Mouse (Mus musculus): ENCODE results near the gene Stab1. TPM values are rescaled to one million over a fixed set of nuclear protein-coding genes. Genes with fewer than 3 reads are reported as not detected.

Gene Stab1
- polyA plus RNA-seq (2015; fragmentation: Nextera tagmentation; extraction: Ambion mirVana) = 18.5 and 19.2 TPM in 2 replicates

- no peak for DNase-seq
- peak within 1 kb of the TSS; percentile 29 for H3K27ac ChIP-seq
- peaks cover 64% of the 10 kb centered on the region for H3K4me1 ChIP-seq (replicated peaks)
- ATAC-seq (ENCODE audit: low read depth) = no peak
- H3K36me3 ChIP-seq = peaks cover 33% of the 10 kb centered on the region
- peaks cover 25% of the 10 kb centered on the region for H3K27me3 ChIP-seq
- 10% methylated on average over 10 of the region's 10 CpGs for WGBS (ENCODE audit: insufficient replicate concordance)
- peak within 1 kb of the TSS; percentile 26; the same call in 1 of the 2 replicates for H3K4me2 ChIP-seq
- no peaks in the 10 kb centered on the region for H3K9me3 ChIP-seq (replicated peaks)
- H3K9ac ChIP-seq = peak within 1 kb of the TSS; percentile 27; the same call in 1 of the 2 replicates
- peak within 1 kb of the TSS; percentile 32 for H3K4me3 ChIP-seq (replicated peaks)
These were observed at the start of gene Stab1 for GRCm38 (mm10) chr14:31168425-31168824. TSS of gene Stab1 (minus strand) at chr14:31168641.

GRCm38 (mm10) chr14:31217666-31218065 is 49.2 kb upstream of the Stab1 start, which contains the start of gene Sema3g:
TSS of gene Sema3g (plus strand) at chr14:31217860.
- H3K9ac ChIP-seq = peak within 1 kb of the TSS; percentile 5; the same call in 1 of the 2 replicates

GRCm38 (mm10) chr14:31216846-31217245 is 48.4 kb upstream of the Stab1 start, which contains the start of gene Nisch:
TSS of gene Nisch (minus strand) at chr14:31216946.
- Histone ChIP-seq H3K4me3 (replicated peaks) (no peak within 1 kb of the TSS), H3K27ac (no peak within 1 kb of the TSS), H3K9me3 (replicated peaks) (no peaks in the 10 kb centered on the region), H3K4me1 (replicated peaks) (peaks cover 28% of the 10 kb centered on the region), H3K4me2 (0 out of 2 replicates have a peak within 1 kb of the TSS, but pooled peaks have one; percentile 2), H3K9ac (peak within 1 kb of the TSS; percentile 5; the same call in 1 of the 2 replicates), H3K27me3 (peaks cover 6% of the 10 kb centered on the region; the same call in 1 of the 2 replicates), H3K36me3 (no peaks in the 10 kb centered on the region)
- DNase-seq = no peak
- 56% methylated on average over 2 of the region's 2 CpGs for WGBS (ENCODE audit: insufficient replicate concordance)
- no peak for ATAC-seq (ENCODE audit: low read depth)

More at GRCm38 (mm10) chr14:31217666-31218065, 49.2 kb upstream of the Stab1 start, which contains the start of gene Sema3g:
- peaks cover 6% of the 10 kb centered on the region; the same call in 1 of the 2 replicates for H3K27me3 ChIP-seq
- 0 out of 2 replicates have a peak within 1 kb of the TSS, but pooled peaks have one; percentile 2 for H3K4me2 ChIP-seq
- DNase-seq (no peak), ATAC-seq (ENCODE audit: low read depth) (peak; percentile 64)
- no peak within 1 kb of the TSS for H3K27ac ChIP-seq
- WGBS (ENCODE audit: insufficient replicate concordance) = 8% methylated on average over 11 of the region's 11 CpGs
- H3K4me3 ChIP-seq (replicated peaks) = no peak within 1 kb of the TSS
- peaks cover 22% of the 10 kb centered on the region for H3K4me1 ChIP-seq (replicated peaks)
- H3K36me3 ChIP-seq = no peaks in the 10 kb centered on the region
- H3K9me3 ChIP-seq (replicated peaks) = no peaks in the 10 kb centered on the region

- Histone ChIP-seq H3K9ac (no peak overlapping the region), H3K27ac (no peak overlapping the region), H3K4me1 (replicated peaks) (peaks cover 37% of the 10 kb centered on the region), H3K36me3 (no peaks in the 10 kb centered on the region), H3K9me3 (replicated peaks) (no peaks in the 10 kb centered on the region), H3K27me3 (peaks cover 6% of the 10 kb centered on the region; the same call in 1 of the 2 replicates), H3K4me2 (no peak overlapping the region), H3K4me3 (replicated peaks) (no peak overlapping the region)
- DNase-seq = peak; percentile 44
- 0 out of 2 replicates have a peak, but pooled peaks have one; percentile 14 for ATAC-seq (ENCODE audit: low read depth)
- 26% methylated on average over 15 of the region's 15 CpGs for WGBS (ENCODE audit: insufficient replicate concordance)
These were observed 46.9 kb upstream of the Stab1 start for GRCm38 (mm10) chr14:31215157-31216002.

GRCm38 (mm10) chr14:31214684-31215083 is 46.2 kb upstream of the Stab1 start:
- H3K27ac ChIP-seq = no peak overlapping the region
- DNase-seq = no peak
- H3K36me3 ChIP-seq = no peaks in the 10 kb centered on the region
- 0 out of 2 replicates have a peak, but pooled peaks cover 6% of the 10 kb centered on the region for H3K27me3 ChIP-seq
- peaks cover 38% of the 10 kb centered on the region for H3K4me1 ChIP-seq (replicated peaks)
- no peaks in the 10 kb centered on the region for H3K9me3 ChIP-seq (replicated peaks)
- no peak overlapping the region for H3K9ac ChIP-seq
- peak; percentile 15; the same call in 1 of the 2 replicates for ATAC-seq (ENCODE audit: low read depth)
- no peak overlapping the region for H3K4me3 ChIP-seq (replicated peaks)
- no peak overlapping the region for H3K4me2 ChIP-seq
- 42% methylated on average over 3 of the region's 3 CpGs for WGBS (ENCODE audit: insufficient replicate concordance)

- ATAC-seq (ENCODE audit: low read depth) (peak; percentile 21; the same call in 1 of the 2 replicates), DNase-seq (no peak)
- Histone ChIP-seq H3K27me3 (0 out of 2 replicates have a peak, but pooled peaks cover 6% of the 10 kb centered on the region), H3K4me1 (replicated peaks) (peaks cover 46% of the 10 kb centered on the region), H3K9me3 (replicated peaks) (no peaks in the 10 kb centered on the region), H3K4me3 (replicated peaks) (no peak overlapping the region), H3K4me2 (no peak overlapping the region), H3K9ac (no peak overlapping the region), H3K27ac (no peak overlapping the region; the same call in 1 of the 2 replicates), H3K36me3 (no peaks in the 10 kb centered on the region)
- 51% methylated on average over 8 of the region's 8 CpGs for WGBS (ENCODE audit: insufficient replicate concordance)
These were observed 45.4 kb upstream of the Stab1 start for GRCm38 (mm10) chr14:31213868-31214267.

GRCm38 (mm10) chr14:31212499-31212898 is 44.1 kb upstream of the Stab1 start:
- Histone ChIP-seq H3K27ac (no peak overlapping the region), H3K9ac (no peak overlapping the region), H3K27me3 (0 out of 2 replicates have a peak, but pooled peaks cover 3% of the 10 kb centered on the region), H3K4me3 (replicated peaks) (no peak overlapping the region), H3K4me2 (no peak overlapping the region), H3K4me1 (replicated peaks) (peaks cover 51% of the 10 kb centered on the region), H3K36me3 (no peaks in the 10 kb centered on the region), H3K9me3 (replicated peaks) (no peaks in the 10 kb centered on the region)
- ATAC-seq (ENCODE audit: low read depth) = no peak
- DNase-seq = no peak
- 82% methylated on average over 3 of the region's 3 CpGs for WGBS (ENCODE audit: insufficient replicate concordance)

- H3K4me1 ChIP-seq (replicated peaks) = peaks cover 58% of the 10 kb centered on the region
- no peak overlapping the region for H3K9ac ChIP-seq
- H3K4me2 ChIP-seq = no peak overlapping the region
- H3K9me3 ChIP-seq (replicated peaks) = no peaks in the 10 kb centered on the region
- no peak overlapping the region for H3K27ac ChIP-seq
- 66% methylated on average over 6 of the region's 6 CpGs for WGBS (ENCODE audit: insufficient replicate concordance)
- H3K36me3 ChIP-seq = no peaks in the 10 kb centered on the region
- no peak overlapping the region for H3K4me3 ChIP-seq (replicated peaks)
- no peak for ATAC-seq (ENCODE audit: low read depth)
- 0 out of 2 replicates have a peak, but pooled peaks cover 3% of the 10 kb centered on the region for H3K27me3 ChIP-seq
- no peak for DNase-seq
These were observed 43.4 kb upstream of the Stab1 start for GRCm38 (mm10) chr14:31211854-31212253.

- H3K27me3 ChIP-seq = no peaks in the 10 kb centered on the region
- 0 out of 2 replicates have a peak overlapping the region, but pooled peaks have one; percentile 3 for H3K4me2 ChIP-seq
- ATAC-seq (ENCODE audit: low read depth) (no peak), DNase-seq (no peak)
- H3K36me3 ChIP-seq = peaks cover 7% of the 10 kb centered on the region
- WGBS (ENCODE audit: insufficient replicate concordance) = 57% methylated on average over 4 of the region's 4 CpGs
- H3K9me3 ChIP-seq (replicated peaks) = no peaks in the 10 kb centered on the region
- H3K27ac ChIP-seq = no peak overlapping the region
- no peak overlapping the region for H3K9ac ChIP-seq
- no peak overlapping the region for H3K4me3 ChIP-seq (replicated peaks)
- H3K4me1 ChIP-seq (replicated peaks) = peaks cover 65% of the 10 kb centered on the region
These were observed 40.7 kb upstream of the Stab1 start for GRCm38 (mm10) chr14:31209133-31209557.

- H3K9ac ChIP-seq = peak within 1 kb of the TSS; percentile 91
- no peak for DNase-seq
- H3K27me3 ChIP-seq = no peaks in the 10 kb centered on the region
- peak within 1 kb of the TSS; percentile 88 for H3K27ac ChIP-seq
- peak within 1 kb of the TSS; percentile 80 for H3K4me2 ChIP-seq
- peaks cover 16% of the 10 kb centered on the region for H3K36me3 ChIP-seq
- H3K9me3 ChIP-seq (replicated peaks) = no peaks in the 10 kb centered on the region
- H3K4me3 ChIP-seq (replicated peaks) = peak within 1 kb of the TSS; percentile 81
- peaks cover 64% of the 10 kb centered on the region for H3K4me1 ChIP-seq (replicated peaks)
- 0 out of 2 replicates have a peak, but pooled peaks have one; percentile 5 for ATAC-seq (ENCODE audit: low read depth)
- WGBS (ENCODE audit: insufficient replicate concordance) = 73% methylated on average over 2 of the region's 2 CpGs
These were observed 39.6 kb upstream of the Stab1 start, which contains the start of gene Tnnc1 for GRCm38 (mm10) chr14:31208084-31208483. TSS of gene Tnnc1 (plus strand) at chr14:31208312.
